Mouse (Mus musculus) spleen, adult 18-20 months (tissue): ENCODE results near the gene Babam2.
A peak's percentile ranks its signal among the peaks of the same experiment; 100 is the strongest.
"Not testable (repeated sequence)": the region's sequence is repeated elsewhere in the genome, so short reads cannot be mapped to it uniquely, and the experiment has no call there.

Source experiments
- DNase-seq, 2 experiments: peaks; one replicate each; pipeline ENCODE4 v3.0.0; 2022; ENCODE audit warnings: mixed read lengths in 2 of 2

Babam2 gene

GRCm38 (mm10) chr5:31792338-31792737, 94.9 kb downstream of the Babam2 start:
- DNase-seq, result no peak

GRCm38 (mm10) chr5:31792863-31793262, 95.4 kb downstream of the Babam2 start:
- DNase-seq, result no peak

GRCm38 (mm10) chr5:31795414-31795813, 97.9 kb downstream of the Babam2 start:
- no peak for DNase-seq

GRCm38 (mm10) chr5:31796979-31797378, 99.5 kb downstream of the Babam2 start:
- no peak for DNase-seq

- DNase-seq, result not testable (repeated sequence)
Observed at GRCm38 (mm10) chr5:31804211-31804610, 106.7 kb downstream of the Babam2 start.

- no peak for DNase-seq
Observed at GRCm38 (mm10) chr5:31804751-31805150, 107.3 kb downstream of the Babam2 start.

GRCm38 (mm10) chr5:31807312-31807711, 109.8 kb downstream of the Babam2 start:
- DNase-seq, result no peak

- DNase-seq, result no peak
Observed at GRCm38 (mm10) chr5:31808271-31808670, 110.8 kb downstream of the Babam2 start.

- DNase-seq, result peak; percentile 10 to 15
Observed at GRCm38 (mm10) chr5:31810796-31811662, 113.5 kb downstream of the Babam2 start.

- no peak for DNase-seq
Observed at GRCm38 (mm10) chr5:31811663-31812001, 114.1 kb downstream of the Babam2 start.

- DNase-seq, result no peak
Observed at GRCm38 (mm10) chr5:31813156-31813675, 115.7 kb downstream of the Babam2 start.

GRCm38 (mm10) chr5:31814068-31814467, 116.6 kb downstream of the Babam2 start:
- no peak for DNase-seq

GRCm38 (mm10) chr5:31815129-31815528, 117.6 kb downstream of the Babam2 start:
- no peak for DNase-seq

GRCm38 (mm10) chr5:31816082-31816481, 118.6 kb downstream of the Babam2 start:
- no peak for DNase-seq

GRCm38 (mm10) chr5:31820801-31821200, 123.3 kb downstream of the Babam2 start:
- no peak for DNase-seq

- no peak for DNase-seq
Observed at GRCm38 (mm10) chr5:31821204-31821603, 123.7 kb downstream of the Babam2 start.

GRCm38 (mm10) chr5:31823673-31824072, 126.2 kb downstream of the Babam2 start:
- DNase-seq, result no peak

- no peak for DNase-seq
Observed at GRCm38 (mm10) chr5:31824126-31824525, 126.6 kb downstream of the Babam2 start.

GRCm38 (mm10) chr5:31827304-31827703, 129.8 kb downstream of the Babam2 start:
- no peak for DNase-seq

- DNase-seq, result no peak
Observed at GRCm38 (mm10) chr5:31827896-31828295, 130.4 kb downstream of the Babam2 start.

- DNase-seq, result no peak
Observed at GRCm38 (mm10) chr5:31828747-31829146, 131.3 kb downstream of the Babam2 start.

- DNase-seq, result no peak
Observed at GRCm38 (mm10) chr5:31829588-31829987, 132.1 kb downstream of the Babam2 start.

GRCm38 (mm10) chr5:31831587-31831986, 134.1 kb downstream of the Babam2 start:
- DNase-seq, result peak in 1 of 2 experiments; percentile 21

- DNase-seq, result no peak
Observed at GRCm38 (mm10) chr5:31835691-31836090, 138.2 kb downstream of the Babam2 start.

GRCm38 (mm10) chr5:31839973-31840372, 142.5 kb downstream of the Babam2 start:
- DNase-seq, result no peak
